Mouse (Mus musculus): ENCODE results near the gene Mcm6. TPM values are rescaled to one million over a fixed set of nuclear protein-coding genes. Genes with fewer than 3 reads are reported as not detected.

Mcm6 gene
- 36.3 and 37.3 TPM in 2 replicates for total RNA-seq (2014; rRNA removed)
- 31.1 and 31.9 TPM in 2 replicates for polyA plus RNA-seq (2015; fragmentation: Nextera tagmentation; extraction: Ambion mirVana)

DNA sequence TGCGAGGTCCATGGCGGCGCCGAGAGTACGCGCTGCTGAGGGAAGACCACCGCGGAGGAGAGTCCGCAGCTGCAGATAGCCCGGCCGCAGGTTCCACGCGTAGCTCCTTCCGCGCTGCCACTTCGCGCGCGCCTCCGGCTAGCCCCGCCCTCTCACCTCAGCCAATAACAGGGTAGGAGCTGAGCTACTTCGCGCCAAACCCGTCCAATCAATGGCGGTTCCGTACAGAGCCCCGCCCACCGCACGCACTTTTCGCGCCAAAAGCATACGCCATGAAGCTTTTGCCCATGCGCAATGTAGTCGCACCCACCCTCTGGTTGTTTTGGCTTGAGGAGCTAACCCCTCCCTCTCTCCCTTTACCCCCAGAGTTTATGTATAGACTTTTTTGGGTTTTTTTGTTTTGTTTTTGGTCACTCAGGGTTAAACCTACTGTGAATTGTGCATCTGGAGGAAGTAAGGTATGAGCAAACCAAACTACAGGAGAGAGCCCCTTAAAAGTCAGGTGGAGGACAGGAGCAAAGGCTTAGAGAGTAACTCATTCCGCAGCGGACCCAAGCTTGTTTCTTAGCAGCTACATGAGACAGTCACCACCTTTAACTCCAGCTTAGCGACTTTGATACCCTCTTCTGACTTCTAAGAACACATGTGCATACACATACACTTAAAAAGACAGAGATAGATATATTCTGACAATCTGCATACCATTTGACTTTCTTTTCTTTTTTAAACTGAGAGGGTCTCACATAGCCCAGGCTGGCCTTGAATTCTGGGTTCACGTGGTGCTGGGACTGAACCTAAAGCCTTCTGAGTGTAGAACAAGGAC, at the start of gene Mcm6:
Gene Mcm6 (minus strand): TSS at position 111 of the 823 bp plus-strand sequence.
- H3K27ac ChIP-seq (ENCODE audit: low read depth, low read length), result peak within 1 kb of the TSS; percentile 48; the same call in 1 of the 2 replicates
- DNase-seq (ENCODE audit: low spot score) (peak; percentile 97), ATAC-seq (ENCODE audit: low FRiP score) (peak; percentile 99)
- peak within 1 kb of the TSS; percentile 82 for H3K4me3 ChIP-seq (ENCODE audit: low read depth, low read length)
- WGBS, result 2% methylated on average over 38 of the region's 38 CpGs
- H3K4me2 ChIP-seq (ENCODE audit: low read depth, low read length, poor library complexity, severe bottlenecking), result peak within 1 kb of the TSS; percentile 73
- 0 out of 2 replicates have a peak, but pooled peaks cover 3% of the 10 kb centered on the region for H3K4me1 ChIP-seq (ENCODE audit: insufficient read depth, low read length)
- peak within 1 kb of the TSS; percentile 57 for H3K9ac ChIP-seq (replicated peaks; ENCODE audit: low read length, poor library complexity, severe bottlenecking)
- no peak for TF ChIP-seq CTCF (IDR thresholded peaks at IDR 0.05)
- peaks cover 9% of the 10 kb centered on the region; the same call in 1 of the 2 replicates for H3K36me3 ChIP-seq (ENCODE audit: insufficient read depth, low read length)
- no peaks in the 10 kb centered on the region for H3K9me3 ChIP-seq (ENCODE audit: low read length)
- H3K27me3 ChIP-seq (ENCODE audit: insufficient read depth, low read length), result no peaks in the 10 kb centered on the region

- DNase-seq (ENCODE audit: low spot score) (no peak), ATAC-seq (ENCODE audit: low FRiP score) (no peak)
- no peak for TF ChIP-seq CTCF (IDR thresholded peaks at IDR 0.05)
- Histone ChIP-seq H3K27ac (ENCODE audit: low read depth, low read length) (no peak overlapping the region), H3K4me2 (ENCODE audit: low read depth, low read length, poor library complexity, severe bottlenecking) (no peak overlapping the region), H3K36me3 (ENCODE audit: insufficient read depth, low read length) (peaks cover 2% of the 10 kb centered on the region; the same call in 1 of the 2 replicates), H3K27me3 (ENCODE audit: insufficient read depth, low read length) (no peaks in the 10 kb centered on the region), H3K9me3 (ENCODE audit: low read length) (no peaks in the 10 kb centered on the region), H3K4me3 (ENCODE audit: low read depth, low read length) (no peak overlapping the region), H3K9ac (replicated peaks; ENCODE audit: low read length, poor library complexity, severe bottlenecking) (no peak overlapping the region), H3K4me1 (ENCODE audit: insufficient read depth, low read length) (no peaks in the 10 kb centered on the region)
- 9% methylated on average over 1 of the region's 1 CpGs for WGBS
These were observed 47.4 kb upstream of the Mcm6 start for GRCm38 (mm10) chr1:128406846-128407245.

DNA sequence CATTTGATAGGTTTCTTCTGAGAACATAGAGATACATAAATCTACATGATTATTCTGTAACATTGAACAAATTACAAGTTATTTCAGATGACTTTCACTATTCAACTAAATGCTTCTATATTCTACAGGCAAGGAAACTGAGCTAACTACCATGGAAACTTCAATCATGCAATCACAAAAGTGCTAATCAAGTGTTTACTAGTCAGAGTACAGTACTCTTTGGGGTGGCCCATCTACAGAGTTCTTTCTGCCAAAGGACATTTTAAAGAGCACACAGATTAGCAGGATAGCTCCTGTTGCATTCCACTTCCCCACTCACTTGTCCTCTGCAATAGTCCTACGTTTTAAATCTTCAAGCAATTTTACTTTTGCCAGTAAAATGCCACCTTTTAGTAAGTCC, 46.2 kb upstream of the Mcm6 start:
- no peak overlapping the region for H3K4me2 ChIP-seq (ENCODE audit: low read depth, low read length, poor library complexity, severe bottlenecking)
- peak; percentile 36 for DNase-seq (ENCODE audit: low spot score)
- TF ChIP-seq CTCF (IDR thresholded peaks at IDR 0.05), result no peak
- no peak overlapping the region for H3K4me3 ChIP-seq (ENCODE audit: low read depth, low read length)
- H3K9me3 ChIP-seq (ENCODE audit: low read length), result no peaks in the 10 kb centered on the region
- peaks cover 2% of the 10 kb centered on the region; the same call in 1 of the 2 replicates for H3K36me3 ChIP-seq (ENCODE audit: insufficient read depth, low read length)
- no peak for ATAC-seq (ENCODE audit: low FRiP score)
- no peaks in the 10 kb centered on the region for H3K27me3 ChIP-seq (ENCODE audit: insufficient read depth, low read length)
- H3K4me1 ChIP-seq (ENCODE audit: insufficient read depth, low read length), result no peaks in the 10 kb centered on the region
- no peak overlapping the region for H3K9ac ChIP-seq (replicated peaks; ENCODE audit: low read length, poor library complexity, severe bottlenecking)
- no peak overlapping the region for H3K27ac ChIP-seq (ENCODE audit: low read depth, low read length)
- WGBS, result 54% methylated on average over 1 of the region's 1 CpGs

DNA sequence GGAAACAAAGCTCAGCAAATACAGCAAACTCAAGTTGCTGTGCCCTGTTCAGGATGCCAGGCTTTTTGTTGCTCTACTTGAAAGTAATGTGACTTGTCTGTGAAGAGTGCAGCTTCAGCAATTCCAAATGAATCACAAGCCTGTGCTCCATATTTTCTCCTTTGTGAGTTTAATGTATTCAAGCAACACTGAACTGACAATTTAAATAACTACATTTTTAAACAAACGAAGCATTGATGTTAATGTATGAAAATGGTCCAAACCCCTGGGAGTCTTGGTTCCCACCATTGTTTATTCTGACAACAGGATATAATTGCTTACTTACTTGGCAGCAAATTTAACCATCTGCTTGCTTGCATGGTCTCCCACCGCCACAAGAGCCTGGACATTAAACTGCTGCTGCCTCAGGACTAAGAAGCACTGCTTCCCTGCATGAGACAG, 45.6 kb upstream of the Mcm6 start:
- Histone ChIP-seq H3K27me3 (ENCODE audit: insufficient read depth, low read length) (no peaks in the 10 kb centered on the region), H3K9ac (replicated peaks; ENCODE audit: low read length, poor library complexity, severe bottlenecking) (no peak overlapping the region), H3K4me1 (ENCODE audit: insufficient read depth, low read length) (no peaks in the 10 kb centered on the region), H3K36me3 (ENCODE audit: insufficient read depth, low read length) (peaks cover 2% of the 10 kb centered on the region; the same call in 1 of the 2 replicates), H3K4me2 (ENCODE audit: low read depth, low read length, poor library complexity, severe bottlenecking) (no peak overlapping the region), H3K9me3 (ENCODE audit: low read length) (no peaks in the 10 kb centered on the region), H3K27ac (ENCODE audit: low read depth, low read length) (no peak overlapping the region), H3K4me3 (ENCODE audit: low read depth, low read length) (no peak overlapping the region)
- peak; percentile 90 for DNase-seq (ENCODE audit: low spot score)
- TF ChIP-seq CTCF (IDR thresholded peaks at IDR 0.05), result no peak
- 15% methylated on average over 2 of the region's 2 CpGs for WGBS
- ATAC-seq (ENCODE audit: low FRiP score), result peak; percentile 62; the same call in 1 of the 2 replicates

GRCm38 (mm10) chr1:128400926-128401325, 41.5 kb upstream of the Mcm6 start:
- DNase-seq (ENCODE audit: low spot score), result no peak
- Histone ChIP-seq H3K9me3 (ENCODE audit: low read length) (no peaks in the 10 kb centered on the region), H3K4me1 (ENCODE audit: insufficient read depth, low read length) (no peaks in the 10 kb centered on the region), H3K36me3 (ENCODE audit: insufficient read depth, low read length) (peaks cover 2% of the 10 kb centered on the region; the same call in 1 of the 2 replicates), H3K4me3 (ENCODE audit: low read depth, low read length) (no peak overlapping the region), H3K27ac (ENCODE audit: low read depth, low read length) (no peak overlapping the region), H3K27me3 (ENCODE audit: insufficient read depth, low read length) (no peaks in the 10 kb centered on the region), H3K9ac (replicated peaks; ENCODE audit: low read length, poor library complexity, severe bottlenecking) (no peak overlapping the region), H3K4me2 (ENCODE audit: low read depth, low read length, poor library complexity, severe bottlenecking) (no peak overlapping the region)
- 6% methylated on average over 2 of the region's 2 CpGs for WGBS
- no peak for TF ChIP-seq CTCF (IDR thresholded peaks at IDR 0.05)
- ATAC-seq (ENCODE audit: low FRiP score), result no peak

Data from midbrain, postnatal 0 days (tissue).